Mouse (Mus musculus) gastrocnemius, adult 2 months (tissue): ENCODE data around the gene Ackr2. TPM values are rescaled to one million over a fixed set of nuclear protein-coding genes. Genes with fewer than 3 reads are reported as not detected.

Source experiments
- DNase-seq: peaks from one replicate; pipeline ENCODE4 v3.0.0; 2022
- H3K27ac ChIP-seq: fragments of 200-600 bp; 2 replicates; pipeline ENCODE4 v1.8.1; 2022; ENCODE audit warnings: mild to moderate bottlenecking
- H3K4me3 ChIP-seq: fragments of 200-600 bp; 2 replicates; pipeline ENCODE4 v1.8.1; 2022; ENCODE audit warnings: mild to moderate bottlenecking, moderate library complexity
- CTCF ChIP-seq: fragments of 200-600 bp; IDR thresholded peaks from 2 replicates; pipeline ENCODE4 v1.8.1; 2022; ENCODE audit warnings: antibody characterized with exemption, mild to moderate bottlenecking, moderate library complexity
- intact Hi-C: fragments of 180-260 bp; cut with DNase I; formaldehyde crosslinking; loops from one replicate; pipeline ENCODE4 v1.15.1; 2025
- total RNA-seq, 2 experiments: library from RNA; stranded (reverse); gene quantifications; 2 replicates each; pipeline ENCODE4 v1.2.3; 2021

The Ackr2 gene
- total RNA-seq, 2 experiments from 2014 or later, result 1.2 to 3.6 TPM

GRCm38 (mm10) chr9:121908321-121908720, 10.2 kb downstream of the Ackr2 start:
- DNase-seq, result no peak
- no peak overlapping the region for H3K4me3 ChIP-seq
- TF ChIP-seq CTCF, result no peak

GRCm38 (mm10) chr9:121909635-121910034, 11.5 kb downstream of the Ackr2 start:
- intact Hi-C loops, result no loop called here
- no peak overlapping the region for H3K27ac ChIP-seq

More at GRCm38 (mm10) chr9:121908321-121908720, 10.2 kb downstream of the Ackr2 start:
- intact Hi-C loops, result no loop called here
- H3K27ac ChIP-seq, result no peak overlapping the region

GRCm38 (mm10) chr9:121911196-121911595, 13.0 kb downstream of the Ackr2 start:
- no peak for DNase-seq
- intact Hi-C loops, result no loop called here
- Histone ChIP-seq H3K4me3 (no peak overlapping the region), H3K27ac (no peak overlapping the region)
- TF ChIP-seq CTCF, result no peak

More at GRCm38 (mm10) chr9:121909635-121910034, 11.5 kb downstream of the Ackr2 start:
- no peak overlapping the region for H3K4me3 ChIP-seq
- TF ChIP-seq CTCF, result no peak
- no peak for DNase-seq

DNA sequence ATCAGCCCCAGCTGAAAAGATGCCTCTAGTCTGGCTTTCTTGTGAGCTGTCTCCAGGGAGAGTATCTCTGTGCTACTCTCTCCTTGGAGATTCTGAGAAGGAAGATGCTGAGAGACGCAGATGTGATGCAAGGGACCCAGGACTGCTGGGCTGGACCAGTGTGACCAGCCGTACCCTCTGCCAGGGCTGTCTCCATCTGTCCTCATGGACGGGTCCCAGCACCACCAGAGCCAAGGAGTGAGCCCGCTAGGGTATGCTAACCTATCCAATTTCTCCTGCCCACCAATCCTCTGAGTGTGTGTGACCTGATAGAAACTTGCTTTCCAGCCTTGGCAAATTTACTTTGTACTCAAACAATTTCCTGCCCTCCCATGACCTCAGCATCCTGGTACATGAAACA, 14.6 kb downstream of the Ackr2 start:
- DNase-seq, result no peak
- TF ChIP-seq CTCF, result no peak
- Histone ChIP-seq H3K27ac (no peak overlapping the region), H3K4me3 (no peak overlapping the region)
- intact Hi-C loops, result no loop called here

- Histone ChIP-seq H3K4me3 (no peak overlapping the region), H3K27ac (no peak overlapping the region)
- intact Hi-C loops, result no loop called here
- peak; percentile 21 for DNase-seq
- TF ChIP-seq CTCF, result no peak
These were observed 16.1 kb downstream of the Ackr2 start for GRCm38 (mm10) chr9:121914226-121914757.

- H3K27ac ChIP-seq, result no peak overlapping the region
- TF ChIP-seq CTCF, result no peak
- H3K4me3 ChIP-seq, result no peak overlapping the region
- DNase-seq, result peak; percentile 19
- intact Hi-C loops, result no loop called here
These were observed 16.9 kb downstream of the Ackr2 start for GRCm38 (mm10) chr9:121915056-121915455.

- Histone ChIP-seq H3K27ac (no peak within 1 kb of the TSS), H3K4me3 (no peak within 1 kb of the TSS)
- DNase-seq, result no peak
- intact Hi-C loops, result no loop called here
- no peak for TF ChIP-seq CTCF
These were observed 17.9 kb downstream of the Ackr2 start, which contains the start of gene Cyp8b1 for GRCm38 (mm10) chr9:121916102-121916501. Cyp8b1 (minus strand) TSS chr9:121916305.

DNA sequence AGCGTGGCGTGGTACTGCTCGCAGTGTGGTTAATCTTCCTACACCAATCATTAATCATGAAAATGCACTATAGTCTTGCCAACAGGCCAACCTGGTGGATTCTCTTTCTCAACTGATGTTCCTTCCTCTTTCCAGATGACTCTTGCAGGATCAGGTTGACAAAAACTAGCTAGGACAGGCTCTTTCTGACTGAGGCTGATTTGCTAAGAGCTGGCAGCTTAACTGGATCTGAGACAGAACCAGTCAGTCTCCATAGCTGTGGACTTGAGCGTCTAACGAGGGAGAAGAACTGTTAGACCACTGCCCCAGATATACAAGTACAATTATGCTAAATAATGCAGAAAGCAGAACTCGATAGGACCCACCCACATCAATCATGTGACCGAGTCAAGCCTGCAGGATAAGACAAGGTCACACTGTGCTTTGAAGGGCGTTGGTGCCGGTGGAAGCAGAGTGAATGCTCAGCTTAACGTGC, 20.9 kb downstream of the Ackr2 start:
- intact Hi-C loops, result no loop called here
- TF ChIP-seq CTCF, result no peak
- no peak overlapping the region for H3K27ac ChIP-seq
- DNase-seq, result no peak
- no peak overlapping the region for H3K4me3 ChIP-seq

- H3K4me3 ChIP-seq, result no peak overlapping the region
- no peak for DNase-seq
- intact Hi-C loops, result no loop called here
- no peak for TF ChIP-seq CTCF
- H3K27ac ChIP-seq, result no peak overlapping the region
These were observed 25.3 kb downstream of the Ackr2 start for GRCm38 (mm10) chr9:121923443-121923842.

GRCm38 (mm10) chr9:121923906-121924305, 25.8 kb downstream of the Ackr2 start:
- intact Hi-C loops, result no loop called here
- Histone ChIP-seq H3K27ac (no peak overlapping the region), H3K4me3 (no peak overlapping the region)
- DNase-seq, result no peak
- no peak for TF ChIP-seq CTCF

DNA sequence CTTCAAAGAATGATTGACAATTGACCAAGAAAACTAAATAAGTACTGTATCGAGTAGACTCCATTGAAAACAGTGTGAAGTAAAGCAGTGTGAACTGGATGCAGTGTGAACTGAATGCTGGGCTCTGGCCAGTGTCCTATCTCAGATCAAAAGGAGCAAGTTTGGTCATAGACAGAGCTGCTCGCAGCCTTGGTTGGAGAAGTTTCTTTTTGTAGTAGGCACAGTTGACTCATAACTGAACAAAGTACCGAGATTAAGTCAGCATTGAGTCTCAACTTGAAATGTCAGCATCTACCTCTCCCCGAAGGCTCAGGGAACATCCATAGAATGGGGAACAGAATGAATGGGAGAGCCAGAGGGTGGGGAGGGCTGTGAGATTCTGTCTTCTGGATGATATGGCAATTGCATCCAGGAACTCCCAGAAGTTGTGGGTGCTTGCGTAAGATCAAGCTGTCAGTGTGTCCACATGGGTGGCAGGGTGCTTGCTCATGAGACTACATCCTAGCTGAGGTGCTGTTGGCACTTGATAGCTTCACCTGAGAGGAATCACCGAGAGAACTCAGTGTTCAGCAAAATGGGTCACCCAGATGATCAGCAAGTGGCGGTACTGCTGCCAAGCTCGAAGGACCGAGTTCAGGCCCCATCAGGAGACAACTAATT, 26.9 kb downstream of the Ackr2 start:
- no peak overlapping the region for H3K27ac ChIP-seq
- intact Hi-C loops, result no loop called here
- no peak for DNase-seq
- no peak for TF ChIP-seq CTCF
- H3K4me3 ChIP-seq, result no peak overlapping the region

DNA sequence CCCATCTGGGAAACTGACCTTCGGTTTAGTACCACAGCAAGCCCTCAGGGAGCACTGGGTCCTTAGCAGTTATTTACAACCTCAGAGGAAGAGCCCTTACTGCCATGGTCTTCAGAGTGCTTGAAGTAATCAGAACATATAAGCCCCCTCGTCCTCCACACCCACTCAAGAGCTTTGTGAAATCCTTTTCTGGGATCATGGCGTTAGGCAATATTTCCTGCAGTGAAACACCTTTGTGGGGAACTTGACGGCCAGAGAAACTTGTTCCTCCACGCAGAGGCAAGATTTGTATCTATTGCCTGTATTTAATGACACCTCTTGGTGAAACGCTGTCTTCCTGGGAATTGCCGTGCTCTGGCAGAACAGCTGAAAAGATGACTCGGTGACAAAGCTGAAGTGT, 27.8 kb downstream of the Ackr2 start:
- no peak for TF ChIP-seq CTCF
- DNase-seq, result no peak
- Histone ChIP-seq H3K4me3 (no peak overlapping the region), H3K27ac (no peak overlapping the region)
- intact Hi-C loops, result no loop called here

DNA sequence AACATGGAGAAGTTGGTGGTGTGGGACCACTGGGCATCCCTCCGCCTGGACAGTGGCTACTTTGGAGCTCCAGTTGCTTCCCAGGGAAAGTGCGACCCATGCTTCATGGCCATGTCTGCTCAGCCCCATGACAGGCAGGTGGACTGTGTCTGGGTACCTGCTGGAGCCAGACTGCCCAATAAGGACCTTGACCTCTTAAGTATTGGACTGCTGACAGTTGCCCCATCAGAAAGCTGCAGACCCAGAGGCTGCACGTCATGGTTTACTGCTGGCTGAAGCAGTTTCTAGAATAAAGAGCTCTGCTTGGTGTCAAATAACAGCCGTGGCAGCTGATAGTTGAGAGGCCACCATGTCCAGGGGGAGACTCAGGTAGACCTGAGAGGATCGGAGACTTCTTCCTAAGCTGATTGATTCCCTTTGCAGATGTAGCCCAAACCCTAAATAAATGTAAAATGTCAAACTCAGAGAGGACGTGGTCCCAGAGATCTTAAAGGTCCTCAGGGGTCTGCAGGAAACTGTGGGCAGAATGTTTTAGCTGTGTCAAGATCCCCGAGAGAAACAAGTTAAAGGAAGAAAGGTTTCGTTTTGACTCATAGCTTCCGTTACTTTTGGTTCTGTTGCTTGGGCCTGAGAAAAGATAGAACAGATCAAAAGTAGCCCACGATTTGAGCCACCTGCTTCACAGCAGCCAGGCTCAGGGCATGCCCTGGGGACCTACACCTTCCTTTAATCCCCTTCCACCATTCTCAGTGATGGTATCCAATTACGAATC, 28.7 kb downstream of the Ackr2 start:
- Histone ChIP-seq H3K27ac (no peak overlapping the region), H3K4me3 (no peak overlapping the region)
- no peak for TF ChIP-seq CTCF
- intact Hi-C loops, result no loop called here
- no peak for DNase-seq
